Mouse (Mus musculus) cerebellum, postnatal 10 days (tissue): Measurements from ENCODE around the gene Skap1.

ENCODE experiments used
- DNase-seq, 2 experiments: peaks; one replicate each; pipeline ENCODE4 v3.0.0; 2021; ENCODE audit warnings: mixed read lengths in 2 of 2

Gene Skap1

GRCm38 (mm10) chr11:96463986-96464715 is at the start of gene Skap1:
Skap1 (plus strand) TSS chr11:96464593.
- DNase-seq, result peak in 1 of 2 experiments; percentile 16

GRCm38 (mm10) chr11:96421074-96421473 is 43.3 kb upstream of the Skap1 start:
- DNase-seq, result no peak

GRCm38 (mm10) chr11:96421517-96422265 is 42.7 kb upstream of the Skap1 start:
- no peak for DNase-seq

- no peak for DNase-seq
Measured at GRCm38 (mm10) chr11:96425193-96425592, 39.2 kb upstream of the Skap1 start.

- no peak for DNase-seq
Measured at GRCm38 (mm10) chr11:96426191-96426590, 38.2 kb upstream of the Skap1 start.

- DNase-seq, result no peak
Measured at GRCm38 (mm10) chr11:96426805-96427204, 37.6 kb upstream of the Skap1 start.

- no peak for DNase-seq
Measured at GRCm38 (mm10) chr11:96429062-96429461, 35.3 kb upstream of the Skap1 start.

- DNase-seq, result no peak
Measured at GRCm38 (mm10) chr11:96429891-96430290, 34.5 kb upstream of the Skap1 start.

- DNase-seq, result no peak
Measured at GRCm38 (mm10) chr11:96431871-96432270, 32.5 kb upstream of the Skap1 start.

GRCm38 (mm10) chr11:96434888-96435287 is 29.5 kb upstream of the Skap1 start:
- DNase-seq, result no peak

- peak; percentile 62 to 64 for DNase-seq
Measured at GRCm38 (mm10) chr11:96436525-96436924, 27.9 kb upstream of the Skap1 start.

GRCm38 (mm10) chr11:96438787-96439186 is 25.6 kb upstream of the Skap1 start:
- peak; percentile 81 to 85 for DNase-seq

- DNase-seq, result no peak
Measured at GRCm38 (mm10) chr11:96441546-96442185, 22.7 kb upstream of the Skap1 start.

- DNase-seq, result no peak
Measured at GRCm38 (mm10) chr11:96442468-96442867, 21.9 kb upstream of the Skap1 start.

GRCm38 (mm10) chr11:96447931-96448330 is 16.5 kb upstream of the Skap1 start:
- DNase-seq, result no peak

- no peak for DNase-seq
Measured at GRCm38 (mm10) chr11:96455111-96455510, 9.3 kb upstream of the Skap1 start.

GRCm38 (mm10) chr11:96455699-96456326 is 8.6 kb upstream of the Skap1 start:
- no peak for DNase-seq

GRCm38 (mm10) chr11:96456508-96457305 is 7.7 kb upstream of the Skap1 start:
- no peak for DNase-seq

GRCm38 (mm10) chr11:96461766-96462165 is 2.6 kb upstream of the Skap1 start:
- DNase-seq, result peak in 1 of 2 experiments; percentile 31

- peak; percentile 83 to 87 for DNase-seq
Measured at GRCm38 (mm10) chr11:96462191-96462752, 2.1 kb upstream of the Skap1 start.

GRCm38 (mm10) chr11:96464716-96465060 is 295 bp downstream of the Skap1 start:
- DNase-seq, result peak; percentile 43 to 50
